Mouse (Mus musculus): ENCODE measurements around the gene Ufl1. TPM values are rescaled to one million over a fixed set of nuclear protein-coding genes. Genes with fewer than 3 reads are reported as not detected.

Gene Ufl1
- polyA plus RNA-seq, 1 experiment from 2014 or later: 43.0 TPM

Other genes starting within 250 kb of the Ufl1 start
- gene Fhl5, start 38.9 kb downstream of the Ufl1 start, polyA plus RNA-seq (2015; fragmentation: Nextera tagmentation; extraction: Ambion mirVana): 0.14 TPM in 1 of 2 replicates, not detected in the other